Mouse (Mus musculus) brown adipose tissue, adult 24 weeks (tissue): Measurements from ENCODE around the gene Col3a1. TPM values are rescaled to one million over a fixed set of nuclear protein-coding genes. Genes with fewer than 3 reads are reported as not detected.

Experiments used
- H3K27ac ChIP-seq: fragments of 200-500 bp; replicated peaks from 2 replicates; pipeline ENCODE4 v1.5.1; 2012; ENCODE audit warnings: low read depth, mild to moderate bottlenecking, low read length
- H3K4me1 ChIP-seq: fragments of 200-500 bp; 2 replicates; pipeline ENCODE4 v1.6.1; 2012; ENCODE audit warnings: low read length, mixed read lengths; ENCODE audit not compliant: control insufficient read depth, insufficient read depth, insufficient read length
- H3K4me3 ChIP-seq: fragments of 200-500 bp; 2 replicates; pipeline ENCODE4 v1.5.1; 2012; ENCODE audit warnings: low read depth, mild to moderate bottlenecking, low read length, moderate library complexity; ENCODE audit not compliant: insufficient read depth
- polyA plus RNA-seq: library from polyadenylated mRNA; stranded (reverse); fragments of >200 nt; gene quantifications from 2 replicates; pipeline ENCODE4 v1.2.4, GENCODE M21; 2012; ENCODE audit not compliant: missing spikeins, insufficient read depth, insufficient read length

The Col3a1 gene
- polyA plus RNA-seq = 164 and 261 TPM in 2 replicates

- H3K4me3 ChIP-seq = peak within 1 kb of the TSS; percentile 57
- H3K27ac ChIP-seq = peak within 1 kb of the TSS; percentile 91
- no peaks in the 10 kb centered on the region for H3K4me1 ChIP-seq
These were observed at the start of gene Col3a1 for GRCm38 (mm10) chr1:45311388-45311787. TSS of gene Col3a1 (plus strand) at chr1:45311538.

DNA sequence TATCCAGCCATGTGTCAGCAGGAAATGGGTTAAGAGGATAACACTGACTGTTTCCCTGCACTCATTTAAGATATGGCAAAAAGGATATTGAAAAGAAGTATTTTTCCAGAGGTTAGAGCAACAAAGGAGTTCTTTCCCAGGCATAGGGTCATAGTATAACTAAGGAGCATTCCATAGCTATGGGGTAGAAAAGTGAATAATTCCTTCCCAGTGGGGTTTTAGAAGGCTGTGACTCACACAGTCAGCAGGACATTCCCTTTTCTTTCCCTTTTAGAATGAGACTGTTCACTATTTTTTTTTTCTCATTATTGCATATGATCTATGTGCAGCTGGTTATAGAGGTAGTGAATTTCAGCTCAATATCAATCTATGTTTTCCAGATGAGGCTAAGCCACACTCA, 41.9 kb upstream of the Col3a1 start:
- H3K4me1 ChIP-seq = no peaks in the 10 kb centered on the region
- H3K27ac ChIP-seq = no peak overlapping the region
- H3K4me3 ChIP-seq = no peak overlapping the region

DNA sequence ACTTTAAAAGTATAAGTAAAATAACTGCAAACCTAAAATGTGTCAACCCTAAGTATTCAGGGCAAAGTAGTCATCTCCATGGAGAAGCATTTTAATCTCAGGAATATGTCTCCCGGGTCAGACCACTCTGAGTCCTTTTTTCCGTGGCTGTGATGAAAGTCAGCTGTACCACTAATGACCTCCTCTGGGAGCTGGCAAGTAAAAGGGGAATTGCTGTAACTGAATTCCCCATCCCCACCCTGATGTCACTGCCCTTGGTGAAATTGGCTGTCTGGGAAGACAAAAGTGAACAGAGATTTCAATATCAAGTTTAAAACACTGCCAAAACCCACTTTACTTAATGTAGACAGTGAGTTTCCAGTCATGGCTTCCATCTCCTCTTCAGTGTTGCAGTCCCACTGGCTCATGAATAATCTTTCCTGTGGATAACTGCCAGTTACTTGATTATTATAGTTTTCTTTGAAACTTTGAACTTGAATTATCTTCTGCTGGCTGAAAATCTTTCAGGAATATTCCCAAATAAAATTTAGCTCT, 35.3 kb upstream of the Col3a1 start:
- no peaks in the 10 kb centered on the region for H3K4me1 ChIP-seq
- H3K4me3 ChIP-seq = no peak overlapping the region
- H3K27ac ChIP-seq = no peak overlapping the region

DNA sequence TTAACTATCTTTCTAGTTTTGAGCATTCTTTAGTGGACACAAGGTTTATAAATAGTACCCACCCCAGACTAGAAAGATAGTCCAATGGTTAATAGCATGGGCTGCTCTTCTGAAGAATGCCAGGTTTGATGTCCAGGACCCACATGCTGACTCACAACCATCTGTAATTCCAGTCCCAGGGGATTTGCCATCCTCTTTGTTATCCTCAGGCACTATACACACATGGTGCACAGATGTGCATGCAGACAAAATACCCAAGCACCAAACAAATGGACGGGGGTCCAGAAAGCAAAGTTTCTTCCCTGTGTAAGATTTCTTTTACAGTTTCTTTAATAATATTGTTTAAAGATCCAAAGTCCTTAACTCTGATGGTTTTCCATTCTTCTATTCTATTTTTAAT, 23.4 kb upstream of the Col3a1 start:
- Histone ChIP-seq H3K27ac (no peak overlapping the region), H3K4me1 (no peaks in the 10 kb centered on the region), H3K4me3 (no peak overlapping the region)

DNA sequence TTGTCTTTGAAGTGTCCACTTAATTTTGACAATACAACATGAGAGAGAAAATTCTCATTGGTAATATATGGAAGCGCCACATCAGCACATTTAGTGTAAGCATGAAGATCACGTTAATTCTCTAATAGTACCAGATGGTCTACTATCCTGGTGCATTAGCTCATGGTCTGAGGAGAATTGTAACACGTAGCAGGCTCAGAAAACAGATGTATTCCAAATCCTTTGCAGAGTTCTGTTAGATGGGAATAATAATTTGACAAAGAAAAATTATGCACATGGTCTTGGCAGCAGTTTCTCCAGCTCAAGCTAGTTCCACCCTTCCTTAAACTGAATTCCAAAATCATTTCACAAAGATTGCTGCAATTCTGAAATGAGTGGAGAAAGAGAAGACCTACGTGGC, 21.3 kb upstream of the Col3a1 start:
- Histone ChIP-seq H3K4me3 (no peak overlapping the region), H3K27ac (no peak overlapping the region)

DNA sequence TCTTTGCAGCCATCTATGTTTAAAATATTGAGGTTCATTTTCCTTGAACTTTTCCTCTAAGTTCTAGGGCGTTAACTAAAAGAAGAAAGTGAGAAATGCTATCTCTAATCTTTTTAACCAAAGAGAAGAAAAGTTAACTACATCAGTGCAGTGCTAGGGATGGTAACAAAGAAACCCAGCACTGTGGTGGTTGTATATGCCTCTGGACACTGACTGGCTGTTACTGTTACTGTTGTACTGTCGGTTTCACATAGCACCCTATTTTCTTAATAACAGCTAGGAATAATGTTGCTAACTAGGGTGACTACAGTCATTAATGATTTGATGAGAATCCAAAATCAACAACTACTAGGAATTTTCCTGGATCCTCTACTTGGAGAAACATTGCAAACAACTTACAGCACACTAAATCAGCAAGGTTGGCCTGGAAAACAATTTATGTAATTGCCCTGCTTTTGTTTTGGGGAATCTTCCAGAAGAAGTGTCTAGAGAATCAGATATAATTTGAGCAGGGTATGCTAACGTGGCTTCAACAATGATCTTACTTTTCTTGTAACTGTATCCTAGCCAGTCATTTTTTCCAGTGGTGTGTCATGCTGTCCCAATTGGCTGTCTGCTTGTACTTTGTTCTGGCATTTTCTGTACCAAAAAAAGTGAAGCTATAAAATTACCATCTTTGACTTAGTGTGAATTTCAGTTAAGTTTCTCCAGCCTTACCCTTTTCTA, 11.8 kb upstream of the Col3a1 start:
- no peak overlapping the region for H3K4me3 ChIP-seq
- no peak overlapping the region for H3K27ac ChIP-seq

More for the DNA sequence above, 21.3 kb upstream of the Col3a1 start:
- no peaks in the 10 kb centered on the region for H3K4me1 ChIP-seq

GRCm38 (mm10) chr1:45304273-45304672, 7.1 kb upstream of the Col3a1 start:
- peaks cover 3% of the 10 kb centered on the region; the same call in 1 of the 2 replicates for H3K4me1 ChIP-seq
- H3K4me3 ChIP-seq = no peak overlapping the region
- no peak overlapping the region for H3K27ac ChIP-seq

More for the DNA sequence above, 11.8 kb upstream of the Col3a1 start:
- peaks cover 3% of the 10 kb centered on the region; the same call in 1 of the 2 replicates for H3K4me1 ChIP-seq

DNA sequence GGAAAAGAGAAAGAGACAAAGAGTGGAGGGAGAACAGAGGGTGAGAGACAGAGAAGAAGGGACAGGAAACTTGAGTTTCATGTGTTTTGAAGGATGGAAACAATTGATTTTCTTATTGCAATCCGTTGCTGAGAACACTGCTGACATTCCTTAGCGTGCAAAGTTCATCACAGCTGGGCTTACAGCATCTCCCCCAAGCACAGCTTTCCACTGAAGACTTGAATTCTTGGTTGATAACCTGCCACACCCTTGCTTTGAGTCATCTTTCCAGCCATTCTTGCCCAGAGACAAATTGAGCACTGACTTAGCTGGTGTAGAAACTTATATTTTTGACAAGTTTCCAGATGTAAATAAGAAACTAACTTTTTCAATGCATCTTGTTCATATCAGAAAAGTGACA, 2.3 kb upstream of the Col3a1 start:
- H3K4me1 ChIP-seq = no peaks in the 10 kb centered on the region
- no peak overlapping the region for H3K27ac ChIP-seq
- no peak overlapping the region for H3K4me3 ChIP-seq

- Histone ChIP-seq H3K27ac (no peak overlapping the region), H3K4me1 (no peaks in the 10 kb centered on the region), H3K4me3 (no peak overlapping the region)
These were observed 624 bp downstream of the Col3a1 start for GRCm38 (mm10) chr1:45311962-45312361.

- Histone ChIP-seq H3K4me1 (no peaks in the 10 kb centered on the region), H3K4me3 (no peak overlapping the region), H3K27ac (no peak overlapping the region)
These were observed 1.5 kb downstream of the Col3a1 start for GRCm38 (mm10) chr1:45312870-45313269.

- Histone ChIP-seq H3K27ac (no peak overlapping the region), H3K4me3 (peak overlapping the region; percentile 42), H3K4me1 (no peaks in the 10 kb centered on the region)
These were observed 2.5 kb downstream of the Col3a1 start for GRCm38 (mm10) chr1:45313696-45314295.

DNA sequence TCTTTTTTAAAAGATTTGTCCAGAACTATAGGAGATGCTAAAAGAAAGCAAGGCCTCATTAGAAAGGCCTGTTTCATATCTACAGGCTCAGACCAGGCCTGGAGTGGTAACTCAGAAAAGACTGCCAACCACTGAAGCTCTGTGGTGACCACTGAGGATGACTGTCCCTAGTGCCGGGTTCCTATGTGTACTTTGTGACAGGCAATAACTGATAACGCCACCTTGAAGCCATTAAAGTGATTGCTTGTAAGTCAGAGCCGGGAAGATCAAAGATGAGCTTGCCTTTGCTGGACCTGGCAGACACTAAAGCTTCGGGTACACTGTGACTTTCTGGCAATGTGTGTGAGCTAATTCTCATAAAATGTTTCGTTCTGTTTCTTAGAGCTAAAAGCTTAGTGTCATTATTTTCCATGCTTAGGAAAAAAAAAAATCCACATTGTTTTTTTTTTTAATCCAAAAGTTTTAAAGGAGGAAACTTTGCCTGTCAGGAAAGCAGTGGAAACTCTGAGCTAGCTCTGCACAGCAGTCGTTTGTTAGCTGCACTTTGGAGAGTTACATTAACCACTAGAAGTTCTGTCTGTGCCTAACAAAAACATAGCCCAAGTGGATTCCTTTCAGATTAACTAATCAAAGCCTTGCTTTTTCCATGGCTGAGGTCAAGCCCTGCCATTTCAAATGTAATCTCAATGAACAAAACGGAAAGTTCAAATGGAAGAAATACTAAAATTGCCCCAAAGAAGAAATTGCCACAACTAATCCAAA, 4.6 kb downstream of the Col3a1 start:
- H3K4me1 ChIP-seq = no peaks in the 10 kb centered on the region
- no peak overlapping the region for H3K4me3 ChIP-seq
- peak overlapping the region; percentile 27; the same call in 1 of the 2 replicates for H3K27ac ChIP-seq

GRCm38 (mm10) chr1:45318241-45318640, 6.9 kb downstream of the Col3a1 start:
- Histone ChIP-seq H3K4me1 (no peaks in the 10 kb centered on the region), H3K27ac (no peak overlapping the region), H3K4me3 (no peak overlapping the region)

GRCm38 (mm10) chr1:45320861-45321260, 9.5 kb downstream of the Col3a1 start:
- H3K4me3 ChIP-seq = no peak overlapping the region

GRCm38 (mm10) chr1:45329149-45329548, 17.8 kb downstream of the Col3a1 start:
- no peaks in the 10 kb centered on the region for H3K4me1 ChIP-seq

More at GRCm38 (mm10) chr1:45320861-45321260, 9.5 kb downstream of the Col3a1 start:
- Histone ChIP-seq H3K27ac (no peak overlapping the region), H3K4me1 (no peaks in the 10 kb centered on the region)

More at GRCm38 (mm10) chr1:45329149-45329548, 17.8 kb downstream of the Col3a1 start:
- Histone ChIP-seq H3K27ac (no peak overlapping the region), H3K4me3 (no peak overlapping the region)
